Mouse (Mus musculus): ENCODE data around the gene Prpsap2.

GRCm38 (mm10) chr11:61715130-61715529 lies 46.8 kb downstream of the Prpsap2 start:
- no peak for TF ChIP-seq CTCF (IDR thresholded peaks at IDR 0.05; ENCODE audit: low read depth, low read length)
- TF ChIP-seq POLR2A (IDR thresholded peaks at IDR 0.05; ENCODE audit: extremely low read depth, insufficient read depth, low read length), result no peak
